ENCODE assay signal across 29 mouse cellular contexts in genomic region chr5:53042771-53043371, GRCm38 (mm10). TPM values are rescaled to one million over a fixed set of nuclear protein-coding genes. Genes with fewer than 3 reads are reported as not detected.
DNase-seq lines count a peak whose midpoint lies in the region; ATAC-seq and TF ChIP-seq lines count a peak whose summit lies in the region.
"Had no signal": no experiment of that assay in that cellular context is flagged by ENCODE, and none has a peak within 500 bp of the region (broad histone marks: within the 10 kb centered on the region; RNA-seq: fewer than 3 reads in every experiment).

No protein-coding gene starts in this region.

- peaks cover 27% of the 10 kb centered on the region for H3K4me1 ChIP-seq in liver, adult 2 months (ENCODE audit: control insufficient read depth, insufficient read depth, low read length)
- H3K4me1 ChIP-seq in liver, postnatal 0 days (ENCODE audit: insufficient read depth) = peaks cover 10% of the 10 kb centered on the region; the same call in 1 of the 2 replicates
- H3K4me1 ChIP-seq in lung, embryonic 16.5 days (replicated peaks; ENCODE audit: control insufficient read depth, insufficient read depth, low read length) = peaks cover 7% of the 10 kb centered on the region; the same call in 1 of the 2 replicates
- H3K4me1 ChIP-seq: hindbrain, embryonic 12.5 days had no signal

- WGBS in liver, adult 2 months = 18% methylated on average over 8 of the region's 8 CpGs
- 68% methylated on average over 8 of the region's 8 CpGs for WGBS in liver, postnatal 0 days (ENCODE audit: insufficient replicate concordance)
- 79% methylated on average over 8 of the region's 8 CpGs for WGBS in lung, embryonic 16.5 days

- H3K27me3 ChIP-seq in liver, adult 2 months (ENCODE audit: control insufficient read depth, insufficient read depth, low read length) = no peaks in the 10 kb centered on the region
- no peaks in the 10 kb centered on the region for H3K27me3 ChIP-seq in liver, postnatal 0 days (ENCODE audit: insufficient read depth, low read length)
- H3K27me3 ChIP-seq in lung, embryonic 16.5 days (ENCODE audit: control insufficient read depth, insufficient read depth, low read depth, low read length) = no peaks in the 10 kb centered on the region
- H3K27me3 ChIP-seq in myocyte (ENCODE audit: control insufficient read depth, insufficient read depth, insufficient read length) = no peaks in the 10 kb centered on the region
- H3K27me3 ChIP-seq: CH12.LX; embryonic facial prominence, embryonic 15.5 days; Patski had no signal

- TF ChIP-seq CTCF in liver, adult 2 months (IDR thresholded peaks at IDR 0.05; ENCODE audit: low read depth, low read length) = no peak
- TF ChIP-seq CTCF in liver, postnatal 0 days (IDR thresholded peaks at IDR 0.05; ENCODE audit: low read depth) = no peak

- no peak; the same call in 1 of the 2 replicates for ATAC-seq in liver, postnatal 0 days
- ATAC-seq in lung, embryonic 16.5 days (ENCODE audit: low read depth) = 0 out of 2 replicates have a peak, but pooled peaks have one; percentile 20
- ATAC-seq: forebrain, embryonic 14.5 days; forebrain, postnatal 0 days had no signal

- TF ChIP-seq POLR2A in liver, adult 2 months (IDR thresholded peaks at IDR 0.05; ENCODE audit: extremely low read depth, insufficient read depth, low read length) = no peak
- no peak for TF ChIP-seq POLR2A in myocyte (IDR thresholded peaks at IDR 0.05; ENCODE audit: insufficient read length, low read depth)

- no peaks in the 10 kb centered on the region for H3K36me3 ChIP-seq in liver, adult 2 months (ENCODE audit: control insufficient read depth, insufficient read depth, low read length)
- no peaks in the 10 kb centered on the region for H3K36me3 ChIP-seq in liver, postnatal 0 days (replicated peaks; ENCODE audit: insufficient read depth, low read length)
- H3K36me3 ChIP-seq in lung, embryonic 16.5 days (ENCODE audit: control insufficient read depth, insufficient read depth, low read length) = no peaks in the 10 kb centered on the region
- H3K36me3 ChIP-seq in myocyte (ENCODE audit: control insufficient read depth, insufficient read depth) = no peaks in the 10 kb centered on the region
- H3K36me3 ChIP-seq: embryonic facial prominence, embryonic 12.5 days; embryonic facial prominence, embryonic 15.5 days; G1E; hindbrain, embryonic 12.5 days had no signal

- H3K27ac ChIP-seq in liver, adult 2 months (replicated peaks; ENCODE audit: insufficient read depth, low read depth, low read length) = peak overlapping the region; percentile 88
- H3K27ac ChIP-seq in liver, postnatal 0 days (ENCODE audit: low read depth) = no peak overlapping the region
- no peak overlapping the region for H3K27ac ChIP-seq in lung, embryonic 16.5 days (ENCODE audit: low read length)
- H3K27ac ChIP-seq: embryonic facial prominence, embryonic 12.5 days; embryonic facial prominence, embryonic 15.5 days; gastrocnemius, adult 2 months; hindbrain, embryonic 12.5 days had no signal

- TF ChIP-seq EP300 in liver, postnatal 0 days (IDR thresholded peaks at IDR 0.05; ENCODE audit: low read depth) = no peak

- no peaks in the 10 kb centered on the region for H3K79me2 ChIP-seq in liver, adult 2 months (ENCODE audit: control insufficient read depth, insufficient read depth, low read length)
- no peaks in the 10 kb centered on the region for H3K79me2 ChIP-seq in myocyte (ENCODE audit: control insufficient read depth, insufficient read depth)

- no peak overlapping the region for H3K9ac ChIP-seq in liver, adult 2 months (ENCODE audit: low read depth, low read length)
- H3K9ac ChIP-seq in liver, postnatal 0 days (replicated peaks) = no peak overlapping the region
- no peak overlapping the region for H3K9ac ChIP-seq in lung, embryonic 16.5 days (ENCODE audit: low read length)
- H3K9ac ChIP-seq: embryonic facial prominence, embryonic 12.5 days; embryonic facial prominence, embryonic 15.5 days; forebrain, postnatal 0 days; hindbrain, embryonic 12.5 days had no signal

- no peak overlapping the region for H3K4me3 ChIP-seq in liver, adult 2 months (ENCODE audit: insufficient read depth, low read depth, low read length)
- no peak overlapping the region for H3K4me3 ChIP-seq in liver, postnatal 0 days (ENCODE audit: low read depth, low read length)
- no peak overlapping the region for H3K4me3 ChIP-seq in lung, embryonic 16.5 days (ENCODE audit: low read length)
- H3K4me3 ChIP-seq in myocyte = no peak overlapping the region
- H3K4me3 ChIP-seq: embryonic facial prominence, embryonic 12.5 days; embryonic facial prominence, embryonic 15.5 days; gastrocnemius, adult 2 months; hindbrain, embryonic 12.5 days had no signal

- H3K9me3 ChIP-seq in liver, postnatal 0 days (ENCODE audit: low read length) = no peaks in the 10 kb centered on the region
- no peaks in the 10 kb centered on the region for H3K9me3 ChIP-seq in lung, embryonic 16.5 days (ENCODE audit: control insufficient read depth, low read length)
- H3K9me3 ChIP-seq: embryonic facial prominence, embryonic 12.5 days; embryonic facial prominence, embryonic 15.5 days; hindbrain, embryonic 12.5 days had no signal

- H3K4me2 ChIP-seq in liver, postnatal 0 days (ENCODE audit: low read depth, low read length) = no peak overlapping the region
- no peak overlapping the region for H3K4me2 ChIP-seq in lung, embryonic 16.5 days (ENCODE audit: low read depth, low read length)
- peak overlapping the region; percentile 30 for H3K4me2 ChIP-seq in myocyte (ENCODE audit: low read depth)
- H3K4me2 ChIP-seq: embryonic facial prominence, embryonic 12.5 days; embryonic facial prominence, embryonic 15.5 days; heart, embryonic 11.5 days; hindbrain, embryonic 12.5 days had no signal

- no peak overlapping the region for H3ac ChIP-seq in myocyte (ENCODE audit: control insufficient read depth, insufficient read length)

- peak; percentile 88 for DNase-seq in liver, adult 2 months (ENCODE audit: extremely low read depth, low read depth, low spot score)
- no peak for DNase-seq in liver, postnatal 0 days
- DNase-seq in lung, postnatal 36 days = no peak
- no peak for DNase-seq in urinary bladder, postnatal 10 days (ENCODE audit: low spot score)
- DNase-seq in thymus, postnatal 0 days (ENCODE audit: low spot score) = no peak
- DNase-seq: adrenal gland, postnatal 14 days; cerebellum, adult 11 months; cerebellum, adult 2 months; cerebellum, adult 9-11 months; cerebellum, postnatal 25 days; forebrain, postnatal 0 days; gastrocnemius, adult 2 months; heart, adult 11 months had no signal

TF ChIP-seq in myocyte, 11 proteins besides CTCF, POLR2A, EP300 and RAD21:
- TF ChIP-seq TCF12 (IDR thresholded peaks at IDR 0.05; ENCODE audit: insufficient read depth, poor library complexity, severe bottlenecking) = no peak
- TF ChIP-seq MYOD1 (IDR thresholded peaks at IDR 0.05; ENCODE audit: control insufficient read depth in 1 of 3, insufficient read length in 2 of 3, low read depth in 2 of 3) = no peak

RNA-seq across cellular contexts. Expression of gene Slc34a2, which starts 5.0 kb away (rescaled TPM):
- 0.18 and 0.27 TPM in 2 replicates for total RNA-seq in liver, adult 2 months (2014; rRNA removed)
- 1.4 and 1.7 TPM in 2 replicates for polyA plus RNA-seq in liver, adult 2 months (2012; rRNA removed)
- 0.35 and 0.54 TPM in 2 replicates for polyA plus RNA-seq in liver, postnatal 0 days (2015; fragmentation: Nextera tagmentation; extraction: Ambion mirVana)
- polyA plus RNA-seq in lung, embryonic 16.5 days (2015; fragmentation: Nextera tagmentation; extraction: Ambion mirVana) = 55.4 and 87.5 TPM in 2 replicates
- polyA plus RNA-seq in myocyte (2012; fragmentation: generic; extraction: Trizol) = not detected
- 0.23 and 0.32 TPM in 2 replicates for polyA plus RNA-seq in thymus, postnatal 0 days (2015; fragmentation: Nextera tagmentation; extraction: Ambion mirVana)
- total RNA-seq: CH12.LX; common myeloid progenitor, adult 5-6 weeks; gastrocnemius, adult 2 months; gastrocnemius, postnatal 14 days; hematopoietic stem cell, adult 5-6 weeks had no signal
- polyA plus RNA-seq: adrenal gland, adult 2 months; forebrain, embryonic 11.5 days; forebrain, embryonic 14.5 days; forebrain, postnatal 0 days; G1E; heart, embryonic 11.5 days; heart, embryonic 14.5 days had no signal

Comparison
In these comparisons a context has a peak if more than half of its experiments do, and no peak if none do; other contexts are left out.
1. RNA of gene Slc34a2, which starts 5.0 kb away (polyA plus RNA-seq): 55.4 to 87.5 TPM in lung, embryonic 16.5 days; 1.4 to 1.7 TPM in liver, adult 2 months, 0.35 to 0.54 TPM in liver, postnatal 0 days, 0.23 to 0.32 TPM in thymus, postnatal 0 days and not detected in myocyte (single experiment); every median in the first group is over 10 times any median in the second.